Mouse (Mus musculus): ENCODE measurements at regions not wholly inside any gene's neighbourhood (a gene's known extent, or its start where the extent isn't known, plus 50 kb on each side); places are given as distances from the start of the nearest gene placed in this dataset.

- no peak for DNase-seq (ENCODE audit: low spot score)
These were observed 128.6 kb upstream of the Kazn start for GRCm38 (mm10) chr4:142367774-142368173.

DNA sequence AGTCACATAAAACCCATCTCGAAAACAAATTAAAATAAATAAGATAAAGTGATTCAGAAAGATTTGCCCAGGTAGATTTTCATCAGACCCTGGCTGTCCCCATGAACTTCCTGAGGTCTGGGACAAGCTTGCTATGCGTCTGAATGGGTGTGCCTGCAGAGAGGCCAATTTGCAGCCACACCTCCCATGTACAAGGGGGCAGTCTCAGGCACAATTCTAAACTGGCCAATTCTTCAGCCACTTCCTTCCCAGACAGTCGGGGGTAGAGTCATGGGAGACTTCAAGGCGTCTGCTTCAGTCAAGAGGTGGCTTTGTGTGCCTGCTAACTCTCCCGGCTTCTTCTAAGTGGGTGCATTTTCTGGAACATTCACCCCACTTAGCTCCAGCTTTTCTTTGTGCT lies 122.9 kb upstream of the Kazn start:
- DNase-seq (ENCODE audit: low spot score): no peak

DNA sequence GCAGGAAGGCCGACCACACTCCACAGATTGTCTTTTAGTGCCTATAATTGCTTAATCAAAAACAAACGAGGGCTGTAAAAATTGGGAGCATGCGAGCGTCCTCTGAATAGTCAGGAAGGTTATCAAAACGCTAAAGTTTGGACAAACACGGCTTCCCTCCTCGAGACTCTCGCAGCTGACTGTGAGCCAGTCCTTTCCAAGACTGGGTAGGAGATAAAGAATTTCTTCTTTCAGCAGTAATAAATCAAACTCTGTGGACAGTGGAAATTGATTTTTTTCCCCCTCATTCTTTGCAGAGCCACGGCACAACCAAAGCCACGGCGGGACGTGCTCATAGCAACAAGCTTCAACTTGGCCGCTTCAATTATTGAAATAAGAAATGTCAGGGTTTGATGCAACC lies 119.7 kb upstream of the Kazn start:
- no peak for DNase-seq (ENCODE audit: low spot score)

DNA sequence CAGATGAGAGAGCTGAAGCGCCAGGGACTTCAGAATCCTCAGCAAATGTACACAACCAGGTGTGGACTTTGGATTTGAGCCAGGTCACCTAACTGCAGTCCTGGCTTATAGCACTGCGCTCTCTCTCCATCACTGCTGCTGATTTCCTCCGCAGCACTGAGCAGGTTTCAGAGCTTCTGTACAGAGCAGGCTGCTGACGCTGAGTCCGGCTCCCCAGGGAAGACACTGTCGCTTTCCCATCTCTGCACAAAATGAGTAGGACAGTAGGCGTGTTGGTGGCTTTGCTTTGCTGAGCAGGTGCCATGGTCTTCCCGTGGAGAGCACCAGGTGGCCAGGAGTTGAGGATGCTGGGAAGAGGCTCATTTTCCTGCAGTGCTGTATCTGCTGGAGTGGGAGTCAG lies 116.2 kb upstream of the Kazn start:
- DNase-seq (ENCODE audit: low spot score): no peak

GRCm38 (mm10) chr4:142353526-142353925 lies 114.3 kb upstream of the Kazn start:
- DNase-seq (ENCODE audit: low spot score): no peak

- peak; percentile 27 for DNase-seq (ENCODE audit: low spot score)
These were observed 112.6 kb upstream of the Kazn start for GRCm38 (mm10) chr4:142351831-142352230.

DNA sequence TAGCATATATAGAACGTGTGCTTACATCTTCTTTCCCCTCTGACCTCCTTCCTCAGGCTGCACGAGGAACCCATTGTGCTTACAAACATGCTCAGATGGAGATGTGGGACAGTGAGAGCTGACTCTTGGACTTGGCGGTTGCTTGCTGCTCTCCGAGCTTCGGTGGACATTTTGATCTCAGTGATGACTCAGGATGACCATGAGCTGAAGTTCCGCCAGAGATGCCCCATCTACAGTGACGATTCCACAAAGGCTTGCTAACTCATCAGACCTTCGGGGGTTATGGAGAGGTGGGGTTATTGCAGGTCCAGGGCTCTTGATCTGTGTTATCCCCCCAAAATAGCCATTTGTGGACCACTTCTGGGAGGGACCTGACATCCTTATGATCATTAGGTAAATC lies 111.8 kb upstream of the Kazn start:
- DNase-seq (ENCODE audit: low spot score): no peak

- DNase-seq (ENCODE audit: low spot score): peak; percentile 28
These were observed 109.7 kb upstream of the Kazn start for GRCm38 (mm10) chr4:142348910-142349309.

DNA sequence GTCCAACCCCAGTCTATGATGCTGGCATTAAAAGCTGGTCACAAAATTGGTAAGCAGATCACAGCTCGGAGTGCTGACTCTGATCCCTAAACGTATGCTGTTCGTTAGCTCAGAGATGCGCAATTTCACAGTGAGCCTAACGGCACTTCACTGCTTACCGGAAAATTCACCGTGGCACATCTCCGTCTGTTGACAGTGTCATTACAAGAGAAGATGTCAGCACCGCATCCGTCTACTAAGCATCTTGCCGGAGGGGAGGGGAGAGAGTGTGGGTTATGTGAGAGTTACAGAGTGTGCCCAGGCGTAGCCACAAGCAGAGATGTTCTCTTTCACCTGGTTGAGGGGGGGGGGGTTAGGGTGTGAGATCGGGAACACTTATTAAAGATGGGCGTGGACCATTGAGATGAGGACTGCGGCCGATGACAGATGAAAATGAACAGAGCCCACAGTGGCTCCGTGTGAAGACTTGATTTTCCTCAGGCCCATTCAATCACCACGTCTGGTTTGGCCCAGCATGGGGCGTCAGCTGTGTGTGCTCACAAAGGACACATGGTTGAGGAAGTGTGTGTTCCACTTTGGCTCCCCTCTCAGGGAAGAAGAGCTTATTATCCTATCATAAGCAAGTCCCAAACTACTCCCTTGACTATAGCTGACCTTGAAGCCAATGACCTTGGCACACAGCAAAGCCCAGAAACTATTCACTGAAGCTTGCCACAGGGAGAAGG lies 103.4 kb upstream of the Kazn start:
- peak; percentile 44 for DNase-seq (ENCODE audit: low spot score)

DNA sequence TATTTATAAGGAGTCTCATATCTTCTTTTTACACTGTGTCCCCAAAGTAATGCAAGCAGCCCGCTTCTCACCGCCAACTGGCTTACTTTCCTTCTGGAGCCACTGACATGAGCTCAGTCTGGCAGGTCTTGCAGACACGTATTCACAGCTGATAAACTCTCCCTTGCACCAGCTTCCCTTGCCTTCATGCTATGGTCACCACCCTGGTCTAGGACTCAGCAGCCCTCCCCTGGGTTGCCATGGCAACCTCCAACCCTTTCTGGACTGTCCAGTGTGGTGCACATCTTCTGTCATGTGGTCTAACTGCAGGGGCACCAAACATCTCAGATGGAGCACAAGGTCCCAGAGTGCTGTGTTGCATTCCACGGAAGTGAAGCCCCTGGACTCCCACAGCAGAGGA lies 102.1 kb upstream of the Kazn start:
- no peak for DNase-seq (ENCODE audit: low spot score)

GRCm38 (mm10) chr4:142340057-142340456 lies 100.9 kb upstream of the Kazn start:
- no peak for DNase-seq (ENCODE audit: low spot score)

- no peak for DNase-seq (ENCODE audit: low spot score)
These were observed 98.5 kb upstream of the Kazn start for GRCm38 (mm10) chr4:142337701-142338100.

DNA sequence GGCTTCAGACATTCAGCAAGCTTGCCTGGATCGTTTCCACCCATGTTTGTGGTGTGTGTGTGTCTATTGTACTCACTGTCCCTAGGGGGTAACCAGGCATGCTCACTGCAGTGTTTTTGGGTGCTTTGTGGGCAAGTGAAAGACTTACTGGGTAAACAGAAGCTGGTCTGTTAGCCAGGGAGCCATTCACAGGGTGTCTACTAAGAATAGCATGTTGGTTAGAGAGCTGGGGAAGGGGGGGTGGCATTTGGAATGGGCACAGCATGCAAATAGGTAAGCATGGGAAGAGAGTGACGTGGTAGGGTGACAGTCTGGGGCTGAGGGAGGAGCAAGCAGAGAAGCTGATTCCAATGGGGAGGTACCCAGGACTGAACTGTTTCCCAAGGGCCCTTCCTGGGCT lies 97.7 kb upstream of the Kazn start:
- DNase-seq (ENCODE audit: low spot score): no peak

DNA sequence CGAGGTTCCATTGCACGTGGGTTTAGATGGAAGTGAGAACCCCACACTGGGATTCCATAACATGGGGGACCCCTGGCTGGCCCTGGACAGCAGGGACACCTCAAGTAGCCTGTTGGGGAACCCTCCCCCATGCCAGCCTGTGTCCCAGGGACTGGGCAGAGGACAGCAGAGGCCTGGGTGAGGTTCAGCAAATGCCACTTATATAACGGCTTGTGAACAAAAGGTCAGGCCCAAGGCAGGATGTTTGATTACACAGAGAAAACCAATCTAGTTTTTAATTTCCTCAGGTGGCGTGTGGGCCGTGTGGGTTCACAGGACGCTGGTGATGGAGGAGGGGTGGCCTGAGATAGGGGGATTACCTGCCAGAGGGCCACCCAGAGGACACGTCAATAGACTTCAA lies 94.9 kb upstream of the Kazn start:
- no peak for DNase-seq (ENCODE audit: low spot score)

DNA sequence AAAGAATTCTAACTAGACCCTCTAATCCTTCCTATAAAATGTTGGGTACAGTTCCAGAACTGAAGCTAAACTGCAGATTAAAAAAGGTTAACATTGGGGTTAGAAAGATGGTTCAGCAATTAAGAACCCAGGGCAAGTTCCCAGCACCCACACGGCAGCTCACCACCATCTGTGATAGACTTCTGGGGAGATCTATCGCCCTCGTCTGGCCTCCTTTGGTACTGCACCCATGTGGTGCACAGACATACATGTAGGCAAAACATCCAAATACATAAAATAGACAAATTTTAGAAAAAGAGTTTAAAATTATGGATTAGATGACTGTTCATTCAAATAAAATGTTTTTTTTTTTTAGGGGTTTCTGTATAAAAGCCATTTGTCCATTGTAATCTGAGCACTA lies 91.4 kb upstream of the Kazn start:
- DNase-seq (ENCODE audit: low spot score): peak; percentile 35

GRCm38 (mm10) chr4:142329600-142329999 lies 90.4 kb upstream of the Kazn start:
- DNase-seq (ENCODE audit: low spot score): no peak

- no peak for DNase-seq (ENCODE audit: low spot score)
These were observed 87.3 kb upstream of the Kazn start for GRCm38 (mm10) chr4:142326511-142326910.

DNA sequence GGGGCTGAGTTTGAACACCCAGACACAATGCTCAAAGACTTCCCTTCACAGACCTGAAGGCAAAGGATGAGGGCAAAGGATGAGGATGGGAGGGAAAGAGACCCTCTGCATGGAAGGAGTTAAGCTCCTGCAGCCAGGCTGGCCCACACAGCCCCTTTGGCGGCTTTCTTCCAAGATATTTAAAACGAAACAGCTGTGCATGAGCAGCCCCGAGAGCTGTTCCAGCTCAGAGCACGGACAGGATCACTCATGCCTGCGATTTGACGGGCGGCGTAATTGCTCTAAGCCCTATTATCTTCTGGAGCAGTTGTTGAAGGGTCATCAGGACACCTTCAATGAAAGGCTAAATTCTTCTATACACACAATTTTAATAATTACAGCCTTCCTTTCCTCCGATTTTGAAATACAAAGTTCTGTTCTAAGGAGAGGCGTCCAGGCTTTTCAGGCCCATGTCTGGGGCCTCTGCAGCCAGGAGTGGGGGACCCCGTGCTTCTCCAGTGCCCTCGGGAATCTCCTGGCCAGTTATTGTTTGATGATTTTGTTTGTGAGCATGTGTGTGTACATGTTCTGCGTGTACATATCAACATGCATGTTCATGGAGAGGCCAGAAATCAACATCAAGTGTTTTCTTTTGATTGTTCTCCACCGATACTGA lies 82.1 kb upstream of the Kazn start:
- no peak for DNase-seq (ENCODE audit: low spot score)

- no peak for DNase-seq (ENCODE audit: low spot score)
These were observed 71.1 kb upstream of the Kazn start for GRCm38 (mm10) chr4:142310282-142310681.

GRCm38 (mm10) chr4:142308271-142308670 lies 69.1 kb upstream of the Kazn start:
- peak; percentile 59 for DNase-seq (ENCODE audit: low spot score)

GRCm38 (mm10) chr4:142307321-142307720 lies 68.1 kb upstream of the Kazn start:
- no peak for DNase-seq (ENCODE audit: low spot score)

- DNase-seq (ENCODE audit: low spot score): no peak
These were observed 66.9 kb upstream of the Kazn start for GRCm38 (mm10) chr4:142306076-142306475.

GRCm38 (mm10) chr4:142303374-142304020 lies 64.3 kb upstream of the Kazn start:
- DNase-seq (ENCODE audit: low spot score): no peak
